Mouse (Mus musculus) lung, embryonic 16.5 days (tissue): ENCODE measurements at regions not wholly inside any gene's neighbourhood (a gene's known extent, or its start where the extent isn't known, plus 50 kb on each side); places are given as distances from the start of the nearest gene placed in this dataset.

Source experiments
- ATAC-seq: fragments of 200-750 bp; cut with Nextera tagmentation; 2 replicates; pipeline ENCODE4 v1.8.0; 2017; ENCODE audit warnings: low read depth, mild to moderate bottlenecking, moderate library complexity
- H3K27ac ChIP-seq: fragments of 300-500 bp; sonication (generic); 2 replicates; pipeline ENCODE4 v1.5.1; 2014; ENCODE audit warnings: mild to moderate bottlenecking, control low read depth, low read length
- H3K27me3 ChIP-seq: fragments of 300-500 bp; sonication (generic); 2 replicates; pipeline ENCODE4 v1.6.1; 2014; ENCODE audit warnings: low read depth, low read length, mixed read lengths; ENCODE audit not compliant: control insufficient read depth, insufficient read depth
- H3K36me3 ChIP-seq: fragments of 300-500 bp; sonication (generic); 2 replicates; pipeline ENCODE4 v1.6.1; 2014; ENCODE audit warnings: low read length; ENCODE audit not compliant: control insufficient read depth, insufficient read depth
- H3K4me1 ChIP-seq: fragments of 300-500 bp; sonication (generic); replicated peaks from 2 replicates; pipeline ENCODE4 v1.6.1; 2014; ENCODE audit warnings: low read length, mixed read lengths; ENCODE audit not compliant: control insufficient read depth, insufficient read depth
- H3K4me2 ChIP-seq: fragments of 300-500 bp; sonication (generic); 2 replicates; pipeline ENCODE4 v1.6.1; 2014; ENCODE audit warnings: low read depth, low read length, control low read depth
- H3K4me3 ChIP-seq: fragments of 300-500 bp; sonication (generic); 2 replicates; pipeline ENCODE4 v1.5.1; 2014; ENCODE audit warnings: mild to moderate bottlenecking, low read length, control low read depth
- H3K9ac ChIP-seq: fragments of 300-500 bp; sonication (generic); 2 replicates; pipeline ENCODE4 v1.6.1; 2014; ENCODE audit warnings: low read length, control low read depth
- H3K9me3 ChIP-seq: fragments of 300-500 bp; sonication (generic); 2 replicates; pipeline ENCODE4 v1.6.1; 2016; ENCODE audit warnings: low read length; ENCODE audit not compliant: control insufficient read depth
- WGBS: fragments of 180-500 bp; shearing (Covaris S2); extraction: QIAGEN DNeasy Blood & Tissue Kit; methylation state at CpG from one replicate; pipeline ENCODE4 v1.1.7; 2014; 5-methylcytosine and 5-hydroxymethylcytosine counted together

DNA sequence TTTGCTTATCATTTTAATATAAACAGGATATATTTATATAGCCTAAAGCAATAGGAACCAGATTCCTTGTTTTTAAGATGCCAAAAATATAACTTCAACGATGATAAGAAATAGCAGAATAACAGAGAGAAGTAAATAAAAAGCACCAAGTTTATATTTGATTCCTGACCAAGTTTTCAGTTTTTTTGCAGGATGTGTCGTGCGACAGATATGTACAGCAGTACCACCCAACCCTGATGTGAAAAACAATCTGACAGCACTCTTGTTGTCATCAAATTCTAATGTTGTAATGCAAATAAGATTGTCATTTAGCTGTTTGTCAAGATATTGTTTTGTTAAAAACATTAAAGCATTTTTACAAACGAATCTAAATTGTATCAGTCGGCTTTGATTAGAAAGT, 309.9 kb downstream of the Hsfy2 start:
- ATAC-seq = peak; percentile 84
- Histone ChIP-seq H3K9me3 (no peaks in the 10 kb centered on the region), H3K27me3 (no peaks in the 10 kb centered on the region), H3K36me3 (no peaks in the 10 kb centered on the region), H3K4me1 (no peaks in the 10 kb centered on the region), H3K27ac (0 out of 2 replicates have a peak overlapping the region, but pooled peaks have one; percentile 7), H3K9ac (no peak overlapping the region), H3K4me3 (no peak overlapping the region), H3K4me2 (no peak overlapping the region)
- WGBS = 47% methylated on average over 5 of the region's 5 CpGs

DNA sequence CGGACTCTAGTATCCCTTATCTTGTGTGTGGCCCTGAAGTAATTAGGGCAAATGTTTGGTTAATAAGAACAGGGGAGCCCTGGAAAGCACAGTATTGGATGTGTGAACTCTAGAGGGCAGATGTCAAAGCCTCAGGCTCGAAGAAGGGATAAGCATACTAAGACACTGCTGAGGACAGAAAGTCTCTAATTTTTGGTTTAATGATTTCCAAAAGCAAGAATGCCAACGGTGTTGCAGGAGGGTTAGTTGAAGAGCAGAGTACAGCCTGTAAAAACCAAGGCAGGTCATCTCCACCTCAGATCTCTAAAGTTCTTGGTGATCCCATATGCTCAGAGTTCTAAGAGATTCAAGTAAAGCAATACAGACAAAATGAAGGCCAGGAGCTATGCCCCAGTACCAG, 328.6 kb downstream of the Hsfy2 start:
- no peak for ATAC-seq

DNA sequence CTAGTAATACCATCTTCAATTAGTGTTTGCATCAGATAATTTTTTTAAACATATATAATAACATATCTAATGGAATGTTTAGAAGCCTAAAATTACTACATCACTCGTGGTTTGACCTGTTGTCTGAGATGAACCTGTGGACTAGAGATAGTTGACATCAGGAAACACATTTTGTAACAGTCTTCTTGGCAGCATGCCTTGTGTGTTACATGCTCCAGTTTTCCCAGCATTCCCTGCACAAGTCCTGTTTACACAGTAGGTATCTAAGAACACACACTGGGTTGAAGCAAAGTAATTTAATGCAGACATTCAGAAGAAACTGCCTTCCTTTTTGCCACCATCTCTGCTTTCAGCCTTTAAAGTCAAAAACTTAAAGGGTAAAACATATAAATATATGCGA, 342.8 kb downstream of the Hsfy2 start:
- Histone ChIP-seq H3K9me3 (no peaks in the 10 kb centered on the region), H3K36me3 (no peaks in the 10 kb centered on the region), H3K4me1 (no peaks in the 10 kb centered on the region), H3K4me3 (no peak overlapping the region), H3K27ac (no peak overlapping the region), H3K9ac (no peak overlapping the region), H3K4me2 (no peak overlapping the region), H3K27me3 (no peaks in the 10 kb centered on the region)
- no peak for ATAC-seq
- WGBS = 44% methylated on average over 2 of the region's 2 CpGs

More for the DNA sequence above, 328.6 kb downstream of the Hsfy2 start:
- H3K9ac ChIP-seq = no peak overlapping the region
- H3K4me3 ChIP-seq = no peak overlapping the region
- no peak overlapping the region for H3K4me2 ChIP-seq
- H3K36me3 ChIP-seq = no peaks in the 10 kb centered on the region
- no peaks in the 10 kb centered on the region for H3K9me3 ChIP-seq
- H3K4me1 ChIP-seq = no peaks in the 10 kb centered on the region
- 56% methylated on average over 3 of the region's 3 CpGs for WGBS
- H3K27me3 ChIP-seq = no peaks in the 10 kb centered on the region
- no peak overlapping the region for H3K27ac ChIP-seq

DNA sequence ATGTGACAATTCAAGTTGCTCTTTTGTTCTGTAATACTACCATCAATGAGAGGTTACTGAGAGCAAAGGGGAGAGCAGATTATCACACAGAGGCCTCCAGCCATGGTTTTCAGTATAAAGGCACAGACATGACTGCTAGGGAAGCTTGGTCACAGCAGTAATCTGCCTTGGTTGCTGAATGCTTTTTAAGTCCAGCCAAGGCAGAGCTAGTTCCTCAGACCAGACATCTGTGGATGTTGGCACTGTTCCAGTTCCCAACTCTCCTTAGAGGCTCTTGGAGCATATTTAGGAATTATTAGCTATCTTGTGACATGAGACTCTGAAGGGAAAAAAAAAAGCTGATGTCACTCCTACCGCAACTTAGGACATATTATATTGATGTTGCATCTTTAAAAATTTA, 347.5 kb downstream of the Hsfy2 start:
- H3K4me1 ChIP-seq = peaks cover 8% of the 10 kb centered on the region
- H3K4me2 ChIP-seq = no peak overlapping the region
- WGBS = 24% methylated on average over 1 of the region's 1 CpGs
- peak; percentile 71 for ATAC-seq
- no peak overlapping the region for H3K9ac ChIP-seq
- H3K27ac ChIP-seq = no peak overlapping the region
- H3K4me3 ChIP-seq = no peak overlapping the region
- H3K36me3 ChIP-seq = no peaks in the 10 kb centered on the region
- no peaks in the 10 kb centered on the region for H3K27me3 ChIP-seq
- H3K9me3 ChIP-seq = no peaks in the 10 kb centered on the region

DNA sequence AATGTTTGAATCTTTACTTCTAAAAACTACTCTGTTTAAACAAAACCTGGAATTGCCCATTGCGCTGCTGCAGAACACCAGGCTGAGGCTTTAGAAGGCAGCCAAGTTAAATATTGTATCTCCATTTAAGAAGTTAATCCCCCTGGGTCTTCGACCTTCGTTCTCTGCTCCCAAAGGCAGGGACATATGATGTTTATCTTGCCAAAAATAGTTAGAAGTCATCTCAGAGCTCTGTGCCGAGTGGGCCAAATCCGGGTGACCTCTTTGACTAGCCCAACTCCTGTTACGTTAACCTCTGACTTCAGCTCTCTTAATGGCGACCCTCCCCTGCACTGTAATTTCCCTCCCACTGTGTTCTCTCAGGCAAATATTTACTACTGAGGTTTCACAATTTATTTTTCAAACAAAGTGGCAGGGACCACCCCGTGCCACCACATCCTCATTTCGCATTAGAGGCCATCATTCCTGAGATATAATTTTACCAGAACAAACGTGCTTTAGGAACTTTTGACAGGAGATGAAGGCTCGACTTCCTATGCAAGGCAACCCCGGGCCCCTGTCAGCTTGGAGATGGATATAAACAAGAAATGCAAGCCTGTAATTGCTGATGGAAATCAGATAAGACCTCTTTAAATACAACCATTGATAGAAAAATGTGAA, 350.7 kb downstream of the Hsfy2 start:
- peak; percentile 41 for ATAC-seq
- no peak overlapping the region for H3K27ac ChIP-seq
- WGBS = 14% methylated on average over 12 of the region's 12 CpGs
- H3K4me2 ChIP-seq = no peak overlapping the region
- H3K9ac ChIP-seq = no peak overlapping the region
- H3K4me3 ChIP-seq = no peak overlapping the region
- H3K9me3 ChIP-seq = no peaks in the 10 kb centered on the region
- H3K27me3 ChIP-seq = no peaks in the 10 kb centered on the region
- H3K4me1 ChIP-seq = peaks cover 8% of the 10 kb centered on the region
- H3K36me3 ChIP-seq = no peaks in the 10 kb centered on the region

DNA sequence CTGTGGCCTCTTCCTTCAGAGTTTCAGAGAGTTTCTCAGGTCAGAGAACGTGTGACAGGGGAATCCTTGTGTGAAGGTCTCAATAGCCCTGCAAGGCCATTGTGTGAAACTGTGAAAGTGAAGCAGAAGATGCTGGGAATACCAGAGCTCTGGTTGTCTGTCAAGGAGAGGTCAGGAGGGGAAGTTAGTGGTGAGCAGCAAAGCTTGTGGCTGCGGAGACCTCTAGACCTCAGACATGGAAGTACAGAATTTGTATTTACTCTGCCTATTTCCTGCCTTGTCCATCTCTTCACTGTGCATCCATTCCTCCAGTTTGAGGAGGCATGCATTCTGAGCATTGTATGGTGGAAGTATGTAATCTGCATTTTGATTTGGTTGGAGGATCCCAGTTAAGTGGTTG, 375.5 kb downstream of the Hsfy2 start:
- ATAC-seq = no peak
- Histone ChIP-seq H3K9ac (no peak overlapping the region), H3K4me3 (no peak overlapping the region), H3K4me2 (no peak overlapping the region), H3K27me3 (no peaks in the 10 kb centered on the region), H3K27ac (no peak overlapping the region), H3K9me3 (no peaks in the 10 kb centered on the region), H3K4me1 (no peaks in the 10 kb centered on the region), H3K36me3 (no peaks in the 10 kb centered on the region)
- 60% methylated on average over 2 of the region's 2 CpGs for WGBS

DNA sequence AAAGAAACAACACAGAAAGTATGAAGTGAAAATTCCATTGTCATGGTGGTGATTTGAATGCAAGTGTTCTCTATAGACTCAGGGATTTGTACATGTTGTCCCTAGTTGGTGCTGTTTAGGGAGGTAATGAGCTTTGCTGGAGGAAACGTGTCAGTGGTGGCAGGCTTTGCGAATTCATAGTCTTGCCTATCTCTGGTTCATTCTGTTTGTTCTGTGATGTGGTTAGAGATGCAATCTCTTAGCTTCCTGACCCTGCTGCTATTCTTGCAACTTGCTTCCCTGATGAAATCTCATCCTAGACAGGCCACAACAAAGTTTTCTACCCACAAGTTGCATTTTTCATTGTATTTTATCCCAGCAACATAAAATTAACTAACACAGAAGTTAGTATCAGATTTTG, 376.5 kb downstream of the Hsfy2 start:
- 68% methylated on average over 2 of the region's 2 CpGs for WGBS
- no peak for ATAC-seq
- Histone ChIP-seq H3K4me3 (no peak overlapping the region), H3K4me1 (no peaks in the 10 kb centered on the region), H3K9me3 (no peaks in the 10 kb centered on the region), H3K27me3 (no peaks in the 10 kb centered on the region), H3K36me3 (no peaks in the 10 kb centered on the region), H3K27ac (no peak overlapping the region), H3K4me2 (no peak overlapping the region), H3K9ac (no peak overlapping the region)

DNA sequence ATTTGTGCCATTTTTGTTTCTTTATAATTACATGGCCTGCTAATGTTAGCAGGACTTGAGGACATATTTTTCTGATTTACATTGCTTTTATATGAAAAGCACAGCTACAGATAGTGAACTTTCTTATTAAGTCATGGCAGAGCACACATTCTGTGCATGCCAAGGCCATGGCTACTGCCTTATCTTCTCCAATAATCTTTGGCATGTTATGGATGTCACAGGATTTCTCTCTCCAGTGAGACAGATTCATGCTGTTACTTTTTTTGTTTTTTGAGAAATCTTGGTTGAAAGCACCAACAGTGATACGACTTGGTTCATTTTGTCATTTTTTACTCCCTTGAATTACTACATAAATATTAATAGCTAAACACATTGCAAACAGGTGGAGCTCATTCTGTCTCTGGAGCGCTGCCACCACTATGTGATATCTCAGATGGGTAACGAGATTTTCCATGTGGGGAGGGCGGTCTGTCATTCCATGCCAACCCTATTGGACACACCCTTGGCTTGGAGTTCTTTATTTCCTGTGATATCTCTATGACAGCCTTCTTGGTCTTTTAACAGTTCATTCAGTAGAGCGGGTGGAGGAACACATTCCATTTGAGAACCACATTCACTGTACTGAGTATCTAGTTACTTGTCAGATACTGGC, 380.3 kb downstream of the Hsfy2 start:
- H3K9ac ChIP-seq = no peak overlapping the region
- no peak overlapping the region for H3K4me3 ChIP-seq
- ATAC-seq = no peak
- H3K9me3 ChIP-seq = no peaks in the 10 kb centered on the region
- no peaks in the 10 kb centered on the region for H3K36me3 ChIP-seq
- H3K27me3 ChIP-seq = no peaks in the 10 kb centered on the region
- no peak overlapping the region for H3K4me2 ChIP-seq
- no peaks in the 10 kb centered on the region for H3K4me1 ChIP-seq
- 68% methylated on average over 5 of the region's 5 CpGs for WGBS
- no peak overlapping the region for H3K27ac ChIP-seq

DNA sequence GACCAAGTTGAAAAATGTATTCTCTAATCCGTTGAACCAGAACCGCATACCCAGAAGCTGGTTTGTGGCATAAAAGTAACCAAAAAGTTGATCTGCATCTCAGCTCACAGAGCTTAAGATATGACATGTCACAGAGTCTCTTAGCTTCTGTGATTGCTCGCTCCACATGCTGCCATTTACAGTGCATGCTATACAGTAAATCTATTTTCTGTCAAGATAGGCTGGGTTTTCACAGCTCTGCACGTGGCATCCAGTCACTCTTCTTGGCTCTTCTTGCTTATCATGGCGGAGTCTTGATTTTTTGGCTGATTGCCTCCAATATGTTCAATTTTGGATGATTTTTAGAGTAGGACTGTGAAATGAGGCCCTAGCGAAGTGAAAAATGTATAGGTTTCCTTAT, 397.5 kb downstream of the Hsfy2 start:
- H3K4me1 ChIP-seq = no peaks in the 10 kb centered on the region
- H3K27ac ChIP-seq = no peak overlapping the region
- no peaks in the 10 kb centered on the region for H3K36me3 ChIP-seq
- WGBS = 83% methylated on average over 6 of the region's 6 CpGs
- H3K9ac ChIP-seq = no peak overlapping the region
- H3K4me3 ChIP-seq = no peak overlapping the region
- ATAC-seq = no peak
- no peak overlapping the region for H3K4me2 ChIP-seq
- no peaks in the 10 kb centered on the region for H3K9me3 ChIP-seq
- H3K27me3 ChIP-seq = no peaks in the 10 kb centered on the region
